20 mouse cellular contexts compared by ENCODE assay signal in genomic region chr10:123752755-123753154, GRCm38 (mm10).
"Had no signal": no experiment of that assay in that cellular context is flagged by ENCODE, and none has a peak within 500 bp of the region (broad histone marks: within the 10 kb centered on the region; RNA-seq: fewer than 3 reads in every experiment).

No protein-coding gene starts in this region.

- H3K4me3 ChIP-seq: lung, embryonic 15.5 days; megakaryocyte, embryonic 14.5 days; midbrain, embryonic 13.5 days; midbrain, embryonic 15.5 days; neural tube, embryonic 13.5 days; neural tube, embryonic 15.5 days had no signal

- H3K27ac ChIP-seq: lung, embryonic 15.5 days; macrophage; midbrain, embryonic 13.5 days; midbrain, embryonic 15.5 days; neural tube, embryonic 13.5 days; neural tube, embryonic 15.5 days had no signal

- H3K4me1 ChIP-seq: lung, embryonic 15.5 days; megakaryocyte, embryonic 14.5 days; midbrain, embryonic 15.5 days; neural tube, embryonic 15.5 days had no signal

- ATAC-seq: lung, postnatal 0 days; midbrain, embryonic 13.5 days; midbrain, embryonic 15.5 days had no signal

- H3K36me3 ChIP-seq: lung, embryonic 15.5 days; midbrain, embryonic 13.5 days; midbrain, embryonic 15.5 days; neural tube, embryonic 13.5 days; neural tube, embryonic 15.5 days had no signal

- H3K9me3 ChIP-seq: lung, embryonic 15.5 days; midbrain, embryonic 13.5 days; midbrain, embryonic 15.5 days; neural tube, embryonic 13.5 days; neural tube, embryonic 15.5 days had no signal

- H3K27me3 ChIP-seq: lung, embryonic 15.5 days; megakaryocyte, embryonic 14.5 days; midbrain, embryonic 13.5 days; midbrain, embryonic 15.5 days; neural tube, embryonic 13.5 days; neural tube, embryonic 15.5 days had no signal

- H3K9ac ChIP-seq: lung, embryonic 15.5 days; midbrain, embryonic 13.5 days; midbrain, embryonic 15.5 days; neural tube, embryonic 13.5 days; neural tube, embryonic 15.5 days had no signal

- H3K4me2 ChIP-seq: lung, embryonic 15.5 days; midbrain, embryonic 11.5 days; midbrain, embryonic 13.5 days; midbrain, embryonic 15.5 days; neural tube, embryonic 13.5 days; neural tube, embryonic 15.5 days had no signal

- DNase-seq: lung, adult 2 months; lung, postnatal 14 days; lung, postnatal 36 days; retina, postnatal 1 day; right cerebral cortex, adult 18-20 months; right cerebral cortex, postnatal 25 days; right cerebral cortex, postnatal 4 days; spleen, adult 18-20 months; thymus, adult 18-20 months; thymus, postnatal 14 days; thymus, postnatal 36 days had no signal
